Mouse (Mus musculus) liver, postnatal 0 days (tissue): ENCODE data around the gene Ppp1r9a. TPM values are rescaled to one million over a fixed set of nuclear protein-coding genes. Genes with fewer than 3 reads are reported as not detected.
A peak's percentile ranks its signal among the peaks of the same experiment; 100 is the strongest.

Experiments
- ATAC-seq: fragments of 200-750 bp; cut with Nextera tagmentation; 2 replicates; pipeline ENCODE4 v1.8.0; 2017; ENCODE audit warnings: mild to moderate bottlenecking, moderate library complexity
- DNase-seq: peaks from one replicate; pipeline ENCODE4 v3.0.0-alpha.2; 2016
- H3K27ac ChIP-seq: fragments of 300-500 bp; sonication (generic); 2 replicates; pipeline ENCODE4 v1.5.1; 2014; ENCODE audit warnings: antibody characterized with exemption, moderate library complexity, mild to moderate bottlenecking, low read depth
- H3K27me3 ChIP-seq: fragments of 300-500 bp; sonication (generic); 2 replicates; pipeline ENCODE4 v1.6.1; 2014; ENCODE audit warnings: low read length, control low read depth, mixed read lengths; ENCODE audit not compliant: insufficient read depth
- H3K36me3 ChIP-seq: fragments of 300-500 bp; sonication (generic); replicated peaks from 2 replicates; pipeline ENCODE4 v1.6.1; 2014; ENCODE audit warnings: mild to moderate bottlenecking, control low read depth, low read length, moderate library complexity, mixed read lengths; ENCODE audit not compliant: insufficient read depth
- H3K4me1 ChIP-seq: fragments of 300-500 bp; sonication (generic); 2 replicates; pipeline ENCODE4 v1.6.1; 2014; ENCODE audit warnings: antibody characterized with exemption, mild to moderate bottlenecking, control low read depth; ENCODE audit not compliant: insufficient read depth
- H3K4me2 ChIP-seq: fragments of 300-500 bp; sonication (generic); 2 replicates; pipeline ENCODE4 v1.6.1; 2014; ENCODE audit warnings: low read depth, mild to moderate bottlenecking, low read length, moderate library complexity, mixed read lengths
- H3K4me3 ChIP-seq: fragments of 300-500 bp; sonication (generic); 2 replicates; pipeline ENCODE4 v1.5.1; 2014; ENCODE audit warnings: low read depth, low read length
- H3K9ac ChIP-seq: fragments of 300-500 bp; sonication (generic); replicated peaks from 2 replicates; pipeline ENCODE4 v1.6.1; 2014; ENCODE audit warnings: mild to moderate bottlenecking, moderate library complexity
- H3K9me3 ChIP-seq: fragments of 300-500 bp; sonication (generic); 2 replicates; pipeline ENCODE4 v1.6.1; 2016; ENCODE audit warnings: mild to moderate bottlenecking, control low read depth, low read length, mixed read lengths
- CTCF ChIP-seq: sonication (generic); IDR thresholded peaks from 2 replicates; pipeline ENCODE4 v1.5.1; 2016; ENCODE audit warnings: antibody characterized with exemption, low read depth
- EP300 ChIP-seq: IDR thresholded peaks from 2 replicates; pipeline ENCODE4 v1.6.1; 2016; ENCODE audit warnings: antibody characterized with exemption, low read depth, mild to moderate bottlenecking
- WGBS: fragments of 180-500 bp; shearing (Covaris S2); extraction: QIAGEN DNeasy Blood & Tissue Kit; methylation state at CpG from one replicate; pipeline ENCODE4 v1.1.7; 2014; ENCODE audit not compliant: insufficient replicate concordance; 5-methylcytosine and 5-hydroxymethylcytosine counted together
- polyA plus RNA-seq: library from polyadenylated mRNA; unstranded; fragments of >200 nt; fragmentation: Nextera tagmentation; extraction: Ambion mirVana; gene quantifications from 2 replicates; pipeline ENCODE4 v1.2.1, GENCODE M21; 2015

Gene Ppp1r9a
- polyA plus RNA-seq, 1 experiment from 2014 or later: 2.5 TPM

DNA sequence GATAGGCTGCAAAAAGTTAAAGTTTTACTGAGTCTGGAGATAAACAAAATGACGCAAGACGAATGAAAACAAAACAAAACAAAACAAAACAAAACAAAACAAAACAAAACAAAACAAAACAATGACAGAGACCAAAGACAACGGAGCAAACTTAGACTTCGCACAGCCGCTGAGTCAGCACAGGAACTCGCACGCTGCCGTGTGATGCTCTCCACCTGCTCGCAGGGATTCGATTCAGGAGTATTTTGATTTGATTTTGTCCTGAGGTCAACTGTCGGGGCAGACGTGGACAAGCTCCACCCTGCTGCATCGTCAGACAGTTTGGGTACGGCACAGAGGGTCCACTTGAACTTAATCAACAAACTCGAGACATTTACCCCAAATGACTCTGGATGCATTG is 105.9 kb downstream of the Ppp1r9a start:
- no peak for DNase-seq
- no peaks in the 10 kb centered on the region for H3K36me3 ChIP-seq
- H3K4me3 ChIP-seq: no peak overlapping the region
- WGBS: 67% methylated on average over 15 of the region's 15 CpGs
- TF ChIP-seq EP300 (no peak), CTCF (no peak)
- no peak overlapping the region for H3K27ac ChIP-seq
- ATAC-seq: no peak
- H3K9ac ChIP-seq: no peak overlapping the region
- no peaks in the 10 kb centered on the region for H3K27me3 ChIP-seq
- peaks cover 6% of the 10 kb centered on the region; the same call in 1 of the 2 replicates for H3K4me1 ChIP-seq
- H3K9me3 ChIP-seq: no peaks in the 10 kb centered on the region
- no peak overlapping the region for H3K4me2 ChIP-seq

DNA sequence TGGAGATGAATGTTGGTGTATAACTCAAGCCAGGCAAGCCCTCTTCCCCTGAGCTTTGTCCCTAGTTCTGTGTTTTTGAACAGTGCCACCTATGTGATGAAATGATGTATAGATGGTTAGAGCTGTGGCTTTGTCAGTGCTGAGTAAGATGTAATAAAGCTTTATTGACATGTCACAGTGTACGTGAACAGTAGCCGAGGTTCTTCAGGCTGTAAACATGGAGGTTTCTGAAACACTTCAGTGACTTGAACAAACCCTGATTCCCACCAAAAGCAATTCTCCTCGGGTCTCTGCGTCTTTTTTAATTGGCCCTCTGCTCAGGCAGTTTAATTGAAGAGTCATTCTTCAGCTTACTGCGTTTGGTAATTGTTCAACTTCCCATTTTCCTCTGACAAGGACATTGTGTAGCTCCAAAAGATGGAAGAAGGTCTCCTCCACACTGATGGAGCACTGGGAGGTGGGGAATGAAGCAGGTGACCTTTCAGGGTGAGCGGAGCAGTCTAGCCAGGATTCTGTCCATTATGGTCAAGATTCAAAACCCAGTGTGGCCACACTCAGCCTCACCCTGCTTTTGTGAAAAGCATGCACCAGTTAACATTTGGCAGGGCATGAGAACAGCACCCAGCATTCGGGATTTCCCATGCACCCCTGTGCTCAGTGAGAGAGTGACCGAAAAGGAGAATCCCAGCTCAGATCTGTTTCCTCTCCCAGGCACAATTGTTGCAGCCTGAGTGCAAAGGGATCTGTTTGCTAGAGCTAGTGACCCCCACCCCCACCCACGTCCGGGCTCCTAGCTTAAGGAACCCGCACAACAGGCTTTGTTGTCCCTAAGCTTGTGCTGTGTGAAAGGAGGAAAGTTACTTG is 108.1 kb downstream of the Ppp1r9a start:
- Histone ChIP-seq H3K9me3 (no peaks in the 10 kb centered on the region), H3K4me1 (peaks cover 6% of the 10 kb centered on the region; the same call in 1 of the 2 replicates), H3K4me3 (no peak overlapping the region), H3K4me2 (no peak overlapping the region), H3K27ac (no peak overlapping the region), H3K9ac (no peak overlapping the region), H3K36me3 (no peaks in the 10 kb centered on the region), H3K27me3 (no peaks in the 10 kb centered on the region)
- DNase-seq (no peak), ATAC-seq (no peak)
- WGBS: 55% methylated on average over 11 of the region's 11 CpGs
- TF ChIP-seq CTCF: 0 out of 2 replicates have a peak, but pooled peaks have one; percentile 8
- no peak for TF ChIP-seq EP300

DNA sequence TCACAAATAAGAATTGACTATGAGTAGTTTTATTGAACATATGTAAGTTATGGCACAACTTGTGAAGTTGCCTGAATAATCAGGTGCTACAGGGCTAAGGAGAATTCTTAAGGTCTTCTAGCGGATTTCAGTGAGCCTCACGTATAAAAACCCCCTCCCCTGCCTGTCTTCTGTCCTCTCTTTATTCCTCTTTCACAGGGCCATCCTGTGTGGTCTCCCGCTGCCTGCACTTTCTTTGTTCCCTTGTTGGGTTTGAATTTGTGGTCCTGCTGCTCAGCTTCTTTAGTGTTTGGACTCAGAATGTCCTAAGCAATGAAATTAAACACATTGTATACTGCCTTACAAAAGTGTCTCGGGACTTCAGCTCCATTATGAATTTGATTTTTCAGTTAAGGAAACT is 110.1 kb downstream of the Ppp1r9a start:
- Histone ChIP-seq H3K4me2 (no peak overlapping the region), H3K4me1 (peaks cover 6% of the 10 kb centered on the region; the same call in 1 of the 2 replicates), H3K9ac (no peak overlapping the region), H3K9me3 (no peaks in the 10 kb centered on the region), H3K4me3 (no peak overlapping the region), H3K27ac (no peak overlapping the region), H3K36me3 (no peaks in the 10 kb centered on the region), H3K27me3 (no peaks in the 10 kb centered on the region)
- TF ChIP-seq CTCF: no peak
- no peak for TF ChIP-seq EP300
- no peak for ATAC-seq
- DNase-seq: no peak
- 82% methylated on average over 4 of the region's 4 CpGs for WGBS

DNA sequence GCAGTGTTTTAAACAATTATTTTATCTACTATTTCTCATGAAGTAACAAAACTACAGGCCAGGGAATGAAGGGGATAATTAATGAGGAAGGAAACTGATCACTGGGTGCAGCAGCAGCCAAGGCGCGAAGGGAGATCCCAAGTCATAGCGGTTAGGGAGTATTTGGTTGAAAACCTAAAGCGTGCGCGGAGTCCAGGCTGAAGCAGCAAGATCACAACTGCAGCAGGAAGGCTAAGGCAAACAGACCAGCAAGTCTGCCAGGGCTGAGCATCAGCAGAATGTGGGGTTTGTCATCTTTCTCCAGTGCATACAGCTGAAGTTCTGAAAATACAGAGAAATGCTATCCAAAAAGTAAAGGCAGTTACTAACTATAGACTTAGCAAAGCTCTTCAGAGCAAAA is 111.8 kb downstream of the Ppp1r9a start:
- Histone ChIP-seq H3K27ac (no peak overlapping the region), H3K36me3 (no peaks in the 10 kb centered on the region), H3K9ac (no peak overlapping the region), H3K27me3 (no peaks in the 10 kb centered on the region), H3K9me3 (no peaks in the 10 kb centered on the region), H3K4me2 (no peak overlapping the region), H3K4me3 (no peak overlapping the region), H3K4me1 (no peaks in the 10 kb centered on the region; the same call in 1 of the 2 replicates)
- WGBS: 73% methylated on average over 6 of the region's 6 CpGs
- no peak for ATAC-seq
- TF ChIP-seq CTCF (no peak), EP300 (no peak)
- DNase-seq: no peak

DNA sequence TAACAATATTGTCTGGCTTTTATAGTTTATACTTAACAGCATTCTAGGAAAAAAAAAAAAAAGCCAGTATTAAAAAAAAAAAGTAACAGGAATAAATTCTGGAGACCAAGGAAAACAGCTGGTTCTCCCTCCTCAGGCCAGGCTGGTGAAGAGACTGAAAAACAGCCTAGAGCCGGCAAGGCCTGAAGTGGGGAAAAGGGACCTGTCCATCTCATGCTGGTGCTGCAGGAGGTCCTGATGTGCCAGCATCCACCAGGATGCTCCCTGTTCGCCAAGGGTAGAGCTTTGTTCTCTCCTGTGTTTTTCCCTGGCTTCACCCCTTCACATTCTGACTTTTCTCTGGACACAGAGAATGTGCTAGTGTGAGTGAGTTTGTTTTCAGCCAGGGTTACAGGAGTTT is 112.5 kb downstream of the Ppp1r9a start:
- Histone ChIP-seq H3K27me3 (no peaks in the 10 kb centered on the region), H3K4me2 (no peak overlapping the region), H3K36me3 (no peaks in the 10 kb centered on the region), H3K9ac (no peak overlapping the region), H3K4me3 (no peak overlapping the region), H3K4me1 (peaks cover 6% of the 10 kb centered on the region; the same call in 1 of the 2 replicates), H3K27ac (no peak overlapping the region), H3K9me3 (no peaks in the 10 kb centered on the region)
- ATAC-seq (no peak), DNase-seq (no peak)
- TF ChIP-seq EP300 (no peak), CTCF (no peak)
- 77% methylated on average over 2 of the region's 2 CpGs for WGBS

DNA sequence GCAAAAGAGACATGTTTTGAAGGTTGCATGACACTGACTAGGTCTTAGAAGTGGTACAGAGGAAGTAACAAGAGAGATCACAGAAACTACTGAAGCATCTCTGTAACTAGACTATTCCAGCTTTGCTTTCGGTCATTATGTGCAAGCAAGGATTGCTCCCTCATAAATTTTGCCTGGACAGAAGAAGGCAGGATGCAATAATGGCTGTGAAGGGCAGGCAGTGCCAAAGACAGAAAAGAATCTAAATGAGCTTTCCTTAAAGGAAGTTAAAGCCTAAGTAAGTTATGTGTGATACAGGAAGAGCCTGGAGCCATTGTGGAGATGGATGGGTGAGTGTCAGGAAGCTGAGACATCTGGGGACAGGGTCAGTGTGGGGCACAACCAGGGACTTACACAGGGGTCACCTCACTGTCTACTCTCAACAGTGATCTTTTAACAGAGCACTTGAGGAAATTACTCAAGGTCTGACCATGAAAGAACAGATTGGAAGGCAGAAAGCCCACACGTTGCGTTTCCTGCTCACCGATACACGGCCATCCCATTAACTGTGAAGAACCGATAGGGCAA is 115.3 kb downstream of the Ppp1r9a start:
- Histone ChIP-seq H3K36me3 (no peaks in the 10 kb centered on the region), H3K27me3 (no peaks in the 10 kb centered on the region), H3K4me2 (no peak overlapping the region), H3K9ac (no peak overlapping the region), H3K4me3 (no peak overlapping the region), H3K27ac (no peak overlapping the region), H3K9me3 (no peaks in the 10 kb centered on the region), H3K4me1 (peaks cover 7% of the 10 kb centered on the region; the same call in 1 of the 2 replicates)
- TF ChIP-seq CTCF (no peak), EP300 (no peak)
- DNase-seq (no peak), ATAC-seq (no peak)
- WGBS: 59% methylated on average over 6 of the region's 6 CpGs
